Mouse (Mus musculus) CH12F3 (cell line): Measurements from ENCODE around the gene Nrgn.

ENCODE experiments used
- in situ Hi-C: fragments of 300-500 bp; cut with MboI; formaldehyde crosslinking; loops from 2 replicates; pipeline ENCODE4 v1.14.3; 2020; ENCODE audit warnings: low sequenced_read_pairs

Gene Nrgn

GRCm38 (mm10) chr9:37554838-37555748 is 2.4 kb upstream of the Nrgn start, which contains the start of gene Siae:
Siae (plus strand) TSS chr9:37555698.
- in situ Hi-C loops, result no loop called here

GRCm38 (mm10) chr9:37554279-37554678 is 1.6 kb upstream of the Nrgn start:
- in situ Hi-C loops, result no loop called here

- in situ Hi-C loops, result no loop called here
These were observed 763 bp downstream of the Nrgn start for GRCm38 (mm10) chr9:37551751-37552531.

- in situ Hi-C loops, result no loop called here
These were observed 2.3 kb downstream of the Nrgn start for GRCm38 (mm10) chr9:37550435-37550834.

GRCm38 (mm10) chr9:37546889-37547288 is 5.8 kb downstream of the Nrgn start:
- in situ Hi-C loops, result no loop called here

GRCm38 (mm10) chr9:37545847-37546452 is 6.8 kb downstream of the Nrgn start:
- in situ Hi-C loops, result no loop called here

- in situ Hi-C loops, result no loop called here
These were observed 7.5 kb downstream of the Nrgn start for GRCm38 (mm10) chr9:37545166-37545610.

GRCm38 (mm10) chr9:37544447-37545165 is 8.1 kb downstream of the Nrgn start:
- in situ Hi-C loops, result no loop called here

GRCm38 (mm10) chr9:37543869-37544440 is 8.7 kb downstream of the Nrgn start:
- in situ Hi-C loops, result no loop called here

- in situ Hi-C loops, result no loop called here
These were observed 10.7 kb downstream of the Nrgn start for GRCm38 (mm10) chr9:37541851-37542642.

- in situ Hi-C loops, result no loop called here
These were observed 11.8 kb downstream of the Nrgn start for GRCm38 (mm10) chr9:37540701-37541575.

GRCm38 (mm10) chr9:37540226-37540625 is 12.5 kb downstream of the Nrgn start:
- in situ Hi-C loops, result no loop called here

GRCm38 (mm10) chr9:37539170-37540025 is 13.3 kb downstream of the Nrgn start, which contains the start of gene Vsig2:
Vsig2 (plus strand) TSS chr9:37539255.
- in situ Hi-C loops, result no loop called here

GRCm38 (mm10) chr9:37537658-37538250 is 14.9 kb downstream of the Nrgn start:
- in situ Hi-C loops, result no loop called here

- in situ Hi-C loops, result no loop called here
These were observed 15.9 kb downstream of the Nrgn start for GRCm38 (mm10) chr9:37536851-37537250.

GRCm38 (mm10) chr9:37530888-37531705 is 21.6 kb downstream of the Nrgn start:
- in situ Hi-C loops, result no loop called here
